Mouse (Mus musculus) 3T3-L1 (cell line): ENCODE results near the gene Hcrt.

Source experiments
- DNase-seq: peaks from one replicate; pipeline ENCODE4 v3.0.0-alpha.2; 2015; ENCODE audit warnings: low read depth, low spot score

The Hcrt gene

DNA sequence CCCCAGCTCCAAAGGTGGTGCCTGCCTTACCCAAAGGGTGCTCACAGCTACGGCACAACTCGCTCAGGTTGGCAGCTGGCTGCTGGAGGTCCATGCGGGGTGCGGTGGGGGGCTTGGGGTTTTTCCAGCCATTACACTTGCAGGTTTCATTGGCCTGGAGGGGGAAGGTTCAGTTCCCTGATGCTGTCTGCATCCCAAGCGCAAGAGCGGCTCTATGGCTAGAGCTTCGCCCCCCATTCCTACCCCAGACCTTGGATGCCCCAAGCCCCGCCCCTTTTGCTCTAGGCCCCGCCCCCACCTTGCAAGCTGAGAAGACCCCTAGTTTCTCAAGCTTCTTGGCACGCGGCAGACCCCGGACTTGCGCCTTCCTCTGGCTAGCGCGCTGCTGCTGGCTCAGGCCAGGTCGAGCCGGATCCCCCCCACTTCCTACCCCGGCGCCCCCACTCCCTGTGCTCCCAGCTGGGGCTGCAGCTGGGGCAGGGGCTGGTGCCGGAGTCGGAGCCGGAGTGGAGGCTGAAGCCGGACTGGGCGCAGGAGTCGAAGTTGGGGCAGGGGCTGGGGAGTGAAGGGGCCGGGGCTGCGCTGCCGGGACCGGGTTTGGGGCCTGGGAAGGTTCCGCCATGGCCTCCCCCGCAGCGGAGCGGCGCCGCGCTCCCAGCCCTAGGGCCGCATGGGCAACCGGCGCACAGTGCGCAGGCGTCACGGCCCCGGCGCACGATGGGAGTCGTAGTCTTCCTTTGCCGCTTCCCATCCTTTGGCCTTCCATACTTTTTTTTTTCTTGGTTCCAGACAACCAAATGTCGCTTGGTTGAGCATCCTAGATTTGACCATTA is 50.7 kb downstream of the Hcrt start, which contains the start of gene Kat2a:
Gene Kat2a, minus strand, starts transcription at position 683 of the 833 bp plus-strand sequence.
- peak; percentile 87 for DNase-seq
